Mouse (Mus musculus) frontal cortex, postnatal 36 days (tissue): ENCODE results near the gene Asphd1.
"Not testable (repeated sequence)": the region's sequence is repeated elsewhere in the genome, so short reads cannot be mapped to it uniquely, and the experiment has no call there.

Source experiments
- DNase-seq, 2 experiments: peaks; one replicate each; pipeline ENCODE4 v3.0.0; 2022; ENCODE audit warnings: low spot score in 2 of 2

The Asphd1 gene

GRCm38 (mm10) chr7:126950647-126951615 lies 1.5 kb upstream of the Asphd1 start:
- DNase-seq = no peak

DNA sequence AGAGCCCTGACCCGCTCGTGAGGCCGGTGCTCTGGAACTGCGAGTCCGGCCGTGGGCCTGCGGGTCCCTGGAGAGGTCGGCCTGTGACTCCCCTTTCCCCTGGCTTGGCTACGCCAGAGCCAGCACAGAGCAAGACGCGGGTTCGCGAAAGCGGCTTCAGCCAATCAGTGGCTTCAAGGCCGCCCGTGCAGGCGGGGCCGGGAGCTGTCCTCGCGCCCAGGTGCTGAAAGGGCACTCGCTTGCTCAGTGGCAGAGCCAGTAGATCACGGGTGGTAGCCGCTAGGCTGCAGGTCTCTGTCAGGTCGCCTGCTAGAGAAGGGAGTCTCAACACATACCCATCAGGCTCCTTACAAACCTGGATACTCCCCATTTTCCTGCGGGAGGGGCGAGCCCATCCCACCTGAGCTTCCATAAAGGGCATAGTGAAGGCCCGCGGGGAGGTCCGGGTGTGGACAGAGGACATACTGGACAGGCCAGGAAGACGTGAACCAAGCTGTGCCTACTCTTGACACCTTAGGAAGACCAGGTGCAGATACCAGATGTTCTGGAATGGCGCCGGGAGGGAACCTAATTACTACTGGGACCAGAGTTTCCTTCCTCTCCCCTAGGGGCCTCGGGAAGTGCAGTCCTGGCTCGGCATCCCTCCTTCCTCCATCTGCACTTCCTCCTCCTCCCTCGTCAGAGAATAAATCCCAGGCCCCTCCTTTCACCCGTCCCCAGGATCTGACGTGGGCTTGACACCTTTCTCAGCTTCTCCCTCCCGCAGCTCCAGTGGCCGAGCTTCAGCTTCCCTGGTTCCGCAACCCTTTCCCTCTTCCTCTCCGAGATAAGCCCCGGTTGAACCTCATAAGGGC lies 638 bp upstream of the Asphd1 start, which contains the start of gene Sez6l2:
TSS of gene Sez6l2 (plus strand) at position 771 of the 854 bp plus-strand sequence.
- DNase-seq = peak; percentile 82 to 85

- no peak for DNase-seq
Measured at GRCm38 (mm10) chr7:126948626-126949025, 756 bp downstream of the Asphd1 start.

GRCm38 (mm10) chr7:126946530-126946929 lies 2.9 kb downstream of the Asphd1 start:
- no peak for DNase-seq

GRCm38 (mm10) chr7:126941801-126942200 lies 7.6 kb downstream of the Asphd1 start:
- no peak for DNase-seq

- DNase-seq = no peak
Measured at GRCm38 (mm10) chr7:126941171-126941570, 8.2 kb downstream of the Asphd1 start.

- DNase-seq = no peak
Measured at GRCm38 (mm10) chr7:126932652-126933051, 16.7 kb downstream of the Asphd1 start.

DNA sequence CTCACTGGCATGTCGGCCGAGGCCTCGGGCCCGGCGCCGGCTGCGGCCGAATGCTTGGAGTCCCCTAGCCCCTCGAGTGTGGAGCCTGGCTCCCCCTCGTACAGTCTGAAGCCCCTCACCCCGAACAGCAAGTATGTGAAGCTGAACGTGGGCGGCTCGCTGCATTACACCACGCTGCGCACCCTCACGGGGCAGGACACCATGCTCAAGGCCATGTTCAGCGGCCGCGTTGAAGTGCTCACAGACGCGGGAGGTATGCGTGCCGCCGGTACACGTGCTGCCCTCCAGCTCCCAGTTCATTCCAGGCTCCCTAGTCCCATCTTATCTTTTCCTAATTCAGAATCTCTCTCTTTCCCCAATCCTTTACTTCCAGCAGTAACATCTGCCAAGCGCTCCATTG lies 20.3 kb downstream of the Asphd1 start:
- DNase-seq = peak; percentile 29 to 36

- DNase-seq = peak; percentile 90 to 91
Measured at GRCm38 (mm10) chr7:126928384-126929037, 20.9 kb downstream of the Asphd1 start, which contains the start of gene Kctd13. Gene Kctd13 (plus strand): TSS chr7:126928879.

- no peak for DNase-seq
Measured at GRCm38 (mm10) chr7:126926299-126926698, 23.1 kb downstream of the Asphd1 start.

DNA sequence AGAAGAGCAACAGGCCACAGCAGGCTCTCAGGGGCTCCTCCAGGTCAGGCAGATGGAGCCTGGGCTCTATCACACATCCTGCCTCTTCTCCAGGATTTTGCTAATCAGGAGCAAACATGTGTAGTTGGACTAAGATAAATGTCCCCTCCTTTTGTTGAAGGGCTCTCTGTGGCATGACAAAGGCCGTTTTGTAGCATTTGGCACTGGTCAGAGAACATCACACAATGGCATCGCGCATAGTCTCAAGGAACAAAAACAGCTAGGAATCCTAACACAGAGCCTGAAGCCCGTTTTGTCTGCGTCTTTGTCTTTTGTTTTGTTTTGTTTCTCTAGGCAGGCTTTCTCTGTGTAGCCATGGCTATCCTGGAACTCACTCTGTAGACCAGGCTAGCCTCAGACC lies 25.4 kb downstream of the Asphd1 start:
- DNase-seq = no peak

DNA sequence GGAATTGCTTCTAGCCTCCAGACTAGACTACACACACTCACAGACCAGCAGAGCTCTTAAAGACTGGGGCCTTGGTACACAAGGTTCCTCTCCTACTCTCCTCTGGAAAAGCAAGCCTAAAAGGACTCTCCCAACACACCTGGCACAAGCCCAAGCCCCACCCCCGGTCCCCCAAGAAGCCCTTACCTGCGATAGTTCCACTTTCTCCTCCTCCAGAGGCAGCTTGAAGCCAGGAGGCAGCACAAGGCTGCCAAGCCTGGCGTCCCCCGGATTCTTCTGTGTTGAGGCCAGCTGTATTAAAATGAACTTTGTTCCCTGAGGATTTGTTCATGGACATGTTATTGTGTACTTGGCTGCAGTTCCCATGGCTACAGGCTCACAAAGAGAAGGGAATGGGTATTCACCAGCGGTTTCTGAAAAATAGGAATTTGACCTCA lies 26.7 kb downstream of the Asphd1 start, which contains the start of gene Tmem219:
TSS of gene Tmem219 (minus strand) at position 294 of the 437 bp plus-strand sequence.
- no peak for DNase-seq

DNA sequence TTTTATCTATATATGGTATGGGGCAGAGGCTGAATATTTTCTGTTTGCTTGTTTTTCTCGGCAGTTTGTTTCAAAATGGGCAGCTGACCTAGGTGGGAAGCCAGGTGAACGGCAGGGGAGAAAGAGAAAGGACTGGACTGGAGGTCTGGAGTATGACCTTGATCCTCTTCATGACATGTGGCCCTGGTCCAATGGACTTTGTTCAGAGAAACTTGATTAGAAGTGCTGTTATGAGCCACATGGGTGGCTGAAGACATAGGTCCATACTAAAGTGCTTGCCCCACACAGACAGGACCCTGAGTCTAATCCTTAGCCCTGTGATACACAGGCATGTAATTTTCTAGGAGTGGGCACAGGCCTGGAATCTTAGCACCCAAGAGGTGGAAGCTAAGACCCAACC lies 27.8 kb downstream of the Asphd1 start:
- DNase-seq = no peak

GRCm38 (mm10) chr7:126919973-126920372 lies 29.4 kb downstream of the Asphd1 start:
- DNase-seq = no peak

GRCm38 (mm10) chr7:126918356-126918755 lies 31.0 kb downstream of the Asphd1 start:
- not testable (repeated sequence) for DNase-seq

DNA sequence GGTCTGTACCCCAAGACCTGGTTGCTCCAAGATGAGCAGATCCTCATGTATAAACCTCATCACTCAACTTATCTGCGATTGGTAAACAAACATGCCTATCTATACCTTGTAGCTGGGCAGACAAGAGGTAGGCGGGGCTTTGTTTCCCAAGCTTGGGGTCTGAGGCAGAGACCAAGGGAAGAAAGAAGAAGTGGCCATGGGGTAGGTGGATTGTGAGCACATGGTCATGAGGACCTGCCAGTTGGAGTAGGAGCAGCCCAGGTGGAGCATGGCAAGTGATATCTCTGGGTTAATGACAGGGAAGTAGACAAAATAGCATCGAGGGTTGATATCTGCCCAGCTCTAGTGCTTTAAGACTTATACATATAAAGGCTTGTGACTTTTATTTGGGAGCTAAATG lies 34.5 kb downstream of the Asphd1 start:
- DNase-seq = no peak

GRCm38 (mm10) chr7:126905590-126905989 lies 43.8 kb downstream of the Asphd1 start:
- DNase-seq = no peak

GRCm38 (mm10) chr7:126899781-126900180 lies 49.6 kb downstream of the Asphd1 start:
- DNase-seq = not testable (repeated sequence)

- DNase-seq = peak; percentile 95 to 96
Measured at GRCm38 (mm10) chr7:126898102-126898990, 51.0 kb downstream of the Asphd1 start.

GRCm38 (mm10) chr7:126897390-126898101 lies 51.8 kb downstream of the Asphd1 start:
- peak in 1 of 2 experiments; percentile 17 for DNase-seq
